Mouse (Mus musculus): ENCODE results near the gene Ncor2. TPM values are rescaled to one million over a fixed set of nuclear protein-coding genes. Genes with fewer than 3 reads are reported as not detected.

The Ncor2 gene
- 19.9 and 22.9 TPM in 2 replicates for polyA plus RNA-seq (2015; fragmentation: Nextera tagmentation; extraction: Ambion mirVana)

- no peaks in the 10 kb centered on the region for H3K27me3 ChIP-seq (ENCODE audit: control insufficient read depth, insufficient read depth, low read depth, low read length)
- H3K4me3 ChIP-seq (ENCODE audit: low read depth, low read length) = peak within 1 kb of the TSS; percentile 72
- under 1% methylated on average over 66 of the region's 87 CpGs for WGBS
- no peaks in the 10 kb centered on the region for H3K9me3 ChIP-seq (replicated peaks; ENCODE audit: control insufficient read depth, low read length, poor library complexity, severe bottlenecking)
- H3K36me3 ChIP-seq (ENCODE audit: control insufficient read depth, insufficient read depth, low read length) = no peaks in the 10 kb centered on the region
- peak; percentile 76 for ATAC-seq
- peak within 1 kb of the TSS; percentile 77 for H3K9ac ChIP-seq (ENCODE audit: low read depth, low read length)
- peaks cover 45% of the 10 kb centered on the region for H3K4me1 ChIP-seq (ENCODE audit: control insufficient read depth, insufficient read depth, low read length)
- H3K4me2 ChIP-seq (ENCODE audit: low read length) = peak within 1 kb of the TSS; percentile 89
- peak within 1 kb of the TSS; percentile 93 for H3K27ac ChIP-seq (ENCODE audit: low read length)
These were observed at the start of gene Ncor2 for GRCm38 (mm10) chr5:125179007-125179734. Gene Ncor2 (minus strand): TSS chr5:125179219.

- Histone ChIP-seq H3K4me3 (ENCODE audit: low read depth, low read length) (no peak overlapping the region), H3K27me3 (ENCODE audit: control insufficient read depth, insufficient read depth, low read depth, low read length) (no peaks in the 10 kb centered on the region), H3K4me1 (ENCODE audit: control insufficient read depth, insufficient read depth, low read length) (peaks cover 6% of the 10 kb centered on the region; the same call in 1 of the 2 replicates), H3K9me3 (replicated peaks; ENCODE audit: control insufficient read depth, low read length, poor library complexity, severe bottlenecking) (no peaks in the 10 kb centered on the region), H3K9ac (ENCODE audit: low read depth, low read length) (no peak overlapping the region), H3K27ac (ENCODE audit: low read length) (no peak overlapping the region), H3K36me3 (ENCODE audit: control insufficient read depth, insufficient read depth, low read length) (no peaks in the 10 kb centered on the region), H3K4me2 (ENCODE audit: low read length) (no peak overlapping the region)
- WGBS = 98% methylated on average over 4 of the region's 4 CpGs
- ATAC-seq = no peak
These were observed 48.7 kb upstream of the Ncor2 start for GRCm38 (mm10) chr5:125227699-125228098.

GRCm38 (mm10) chr5:125226229-125226634, 47.2 kb upstream of the Ncor2 start:
- Histone ChIP-seq H3K27me3 (ENCODE audit: control insufficient read depth, insufficient read depth, low read depth, low read length) (no peaks in the 10 kb centered on the region), H3K4me1 (ENCODE audit: control insufficient read depth, insufficient read depth, low read length) (peaks cover 6% of the 10 kb centered on the region; the same call in 1 of the 2 replicates), H3K4me3 (ENCODE audit: low read depth, low read length) (no peak overlapping the region), H3K27ac (ENCODE audit: low read length) (peak overlapping the region; percentile 58), H3K9ac (ENCODE audit: low read depth, low read length) (no peak overlapping the region), H3K4me2 (ENCODE audit: low read length) (no peak overlapping the region), H3K9me3 (replicated peaks; ENCODE audit: control insufficient read depth, low read length, poor library complexity, severe bottlenecking) (no peaks in the 10 kb centered on the region), H3K36me3 (ENCODE audit: control insufficient read depth, insufficient read depth, low read length) (no peaks in the 10 kb centered on the region)
- WGBS = 55% methylated on average over 12 of the region's 12 CpGs
- ATAC-seq = peak; percentile 51

- Histone ChIP-seq H3K9ac (ENCODE audit: low read depth, low read length) (no peak overlapping the region), H3K27ac (ENCODE audit: low read length) (no peak overlapping the region; the same call in 1 of the 2 replicates), H3K4me3 (ENCODE audit: low read depth, low read length) (no peak overlapping the region), H3K9me3 (replicated peaks; ENCODE audit: control insufficient read depth, low read length, poor library complexity, severe bottlenecking) (no peaks in the 10 kb centered on the region), H3K4me1 (ENCODE audit: control insufficient read depth, insufficient read depth, low read length) (peaks cover 6% of the 10 kb centered on the region; the same call in 1 of the 2 replicates), H3K4me2 (ENCODE audit: low read length) (no peak overlapping the region), H3K27me3 (ENCODE audit: control insufficient read depth, insufficient read depth, low read depth, low read length) (no peaks in the 10 kb centered on the region), H3K36me3 (ENCODE audit: control insufficient read depth, insufficient read depth, low read length) (no peaks in the 10 kb centered on the region)
- 40% methylated on average over 3 of the region's 3 CpGs for WGBS
- no peak for ATAC-seq
These were observed 45.9 kb upstream of the Ncor2 start for GRCm38 (mm10) chr5:125224925-125225324.

GRCm38 (mm10) chr5:125223961-125224360, 44.9 kb upstream of the Ncor2 start:
- H3K27me3 ChIP-seq (ENCODE audit: control insufficient read depth, insufficient read depth, low read depth, low read length) = no peaks in the 10 kb centered on the region
- H3K4me3 ChIP-seq (ENCODE audit: low read depth, low read length) = no peak overlapping the region
- H3K9me3 ChIP-seq (replicated peaks; ENCODE audit: control insufficient read depth, low read length, poor library complexity, severe bottlenecking) = no peaks in the 10 kb centered on the region
- no peak for ATAC-seq
- no peak overlapping the region for H3K4me2 ChIP-seq (ENCODE audit: low read length)
- peaks cover 6% of the 10 kb centered on the region; the same call in 1 of the 2 replicates for H3K4me1 ChIP-seq (ENCODE audit: control insufficient read depth, insufficient read depth, low read length)
- H3K9ac ChIP-seq (ENCODE audit: low read depth, low read length) = no peak overlapping the region
- H3K27ac ChIP-seq (ENCODE audit: low read length) = no peak overlapping the region
- WGBS = 48% methylated on average over 5 of the region's 5 CpGs
- no peaks in the 10 kb centered on the region for H3K36me3 ChIP-seq (ENCODE audit: control insufficient read depth, insufficient read depth, low read length)

- no peak overlapping the region for H3K9ac ChIP-seq (ENCODE audit: low read depth, low read length)
- H3K4me1 ChIP-seq (ENCODE audit: control insufficient read depth, insufficient read depth, low read length) = peaks cover 7% of the 10 kb centered on the region; the same call in 1 of the 2 replicates
- ATAC-seq = no peak
- no peaks in the 10 kb centered on the region for H3K36me3 ChIP-seq (ENCODE audit: control insufficient read depth, insufficient read depth, low read length)
- H3K4me3 ChIP-seq (ENCODE audit: low read depth, low read length) = no peak overlapping the region
- no peak overlapping the region for H3K27ac ChIP-seq (ENCODE audit: low read length)
- H3K9me3 ChIP-seq (replicated peaks; ENCODE audit: control insufficient read depth, low read length, poor library complexity, severe bottlenecking) = no peaks in the 10 kb centered on the region
- 58% methylated on average over 6 of the region's 6 CpGs for WGBS
- no peak overlapping the region for H3K4me2 ChIP-seq (ENCODE audit: low read length)
- no peaks in the 10 kb centered on the region for H3K27me3 ChIP-seq (ENCODE audit: control insufficient read depth, insufficient read depth, low read depth, low read length)
These were observed 43.7 kb upstream of the Ncor2 start for GRCm38 (mm10) chr5:125222706-125223105.

- no peaks in the 10 kb centered on the region for H3K36me3 ChIP-seq (ENCODE audit: control insufficient read depth, insufficient read depth, low read length)
- no peaks in the 10 kb centered on the region for H3K9me3 ChIP-seq (replicated peaks; ENCODE audit: control insufficient read depth, low read length, poor library complexity, severe bottlenecking)
- no peak overlapping the region for H3K9ac ChIP-seq (ENCODE audit: low read depth, low read length)
- peaks cover 11% of the 10 kb centered on the region for H3K4me1 ChIP-seq (ENCODE audit: control insufficient read depth, insufficient read depth, low read length)
- H3K4me3 ChIP-seq (ENCODE audit: low read depth, low read length) = no peak overlapping the region
- WGBS = 90% methylated on average over 3 of the region's 3 CpGs
- no peak overlapping the region for H3K4me2 ChIP-seq (ENCODE audit: low read length)
- peak; percentile 81 for ATAC-seq
- peak overlapping the region; percentile 23 for H3K27ac ChIP-seq (ENCODE audit: low read length)
- no peaks in the 10 kb centered on the region for H3K27me3 ChIP-seq (ENCODE audit: control insufficient read depth, insufficient read depth, low read depth, low read length)
These were observed 42.8 kb upstream of the Ncor2 start for GRCm38 (mm10) chr5:125221868-125222267.

GRCm38 (mm10) chr5:125217426-125218170, 38.6 kb upstream of the Ncor2 start:
- no peak for ATAC-seq
- no peaks in the 10 kb centered on the region for H3K36me3 ChIP-seq (ENCODE audit: control insufficient read depth, insufficient read depth, low read length)
- H3K9me3 ChIP-seq (replicated peaks; ENCODE audit: control insufficient read depth, low read length, poor library complexity, severe bottlenecking) = no peaks in the 10 kb centered on the region
- H3K27ac ChIP-seq (ENCODE audit: low read length) = peak overlapping the region; percentile 72
- 0 out of 2 replicates have a peak overlapping the region, but pooled peaks have one; percentile 14 for H3K9ac ChIP-seq (ENCODE audit: low read depth, low read length)
- H3K4me1 ChIP-seq (ENCODE audit: control insufficient read depth, insufficient read depth, low read length) = peaks cover 13% of the 10 kb centered on the region
- H3K4me3 ChIP-seq (ENCODE audit: low read depth, low read length) = no peak overlapping the region
- no peak overlapping the region for H3K4me2 ChIP-seq (ENCODE audit: low read length)
- H3K27me3 ChIP-seq (ENCODE audit: control insufficient read depth, insufficient read depth, low read depth, low read length) = no peaks in the 10 kb centered on the region
- 38% methylated on average over 9 of the region's 9 CpGs for WGBS
